Mouse (Mus musculus) left cerebral cortex, postnatal 14 days (tissue): Measurements from ENCODE around the gene Ccdc110. TPM values are rescaled to one million over a fixed set of nuclear protein-coding genes. Genes with fewer than 3 reads are reported as not detected.
A peak's percentile ranks its signal among the peaks of the same experiment; 100 is the strongest.

ENCODE experiments used
- DNase-seq, 2 experiments: peaks; one replicate each; pipeline ENCODE4 v3.0.0; 2021 to 2022; ENCODE audit warnings: low spot score in 2 of 2, mixed read lengths in 1 of 2
- intact Hi-C: fragments of 180-260 bp; cut with DNase I; formaldehyde crosslinking; loops from one replicate; pipeline ENCODE4 v1.15.1; 2025
- long read RNA-seq, 2 experiments: library from polyadenylated mRNA; stranded (forward); transcript quantifications; one replicate each; pipeline ENCODE4 v2.0.0; 2021
- total RNA-seq, 2 experiments: library from RNA; stranded (reverse); gene quantifications; 2 replicates each; pipeline ENCODE4 v1.2.3; 2021

Gene Ccdc110
- total RNA-seq, result 1 to 10 TPM; 1.4 to 1.9 TPM
- long read RNA-seq, experiment 1, partial matches to known transcripts, result 2 of 3 reads
- long read RNA-seq, experiment 1, other reads (novel, unspliced or antisense), result 1 of 3 reads
- long read RNA-seq, experiment 2, result 0 reads

GRCm38 (mm10) chr8:45934582-45935014 lies at the start of gene Ccdc110:
Ccdc110 (plus strand) TSS chr8:45934619.
- DNase-seq, result peak; percentile 97
- intact Hi-C loops, result loop anchor here (1.0 to 5.0 kb wide), 4 partner anchors 117 to 572 kb away; no protein-coding TSS in a partner anchor

DNA sequence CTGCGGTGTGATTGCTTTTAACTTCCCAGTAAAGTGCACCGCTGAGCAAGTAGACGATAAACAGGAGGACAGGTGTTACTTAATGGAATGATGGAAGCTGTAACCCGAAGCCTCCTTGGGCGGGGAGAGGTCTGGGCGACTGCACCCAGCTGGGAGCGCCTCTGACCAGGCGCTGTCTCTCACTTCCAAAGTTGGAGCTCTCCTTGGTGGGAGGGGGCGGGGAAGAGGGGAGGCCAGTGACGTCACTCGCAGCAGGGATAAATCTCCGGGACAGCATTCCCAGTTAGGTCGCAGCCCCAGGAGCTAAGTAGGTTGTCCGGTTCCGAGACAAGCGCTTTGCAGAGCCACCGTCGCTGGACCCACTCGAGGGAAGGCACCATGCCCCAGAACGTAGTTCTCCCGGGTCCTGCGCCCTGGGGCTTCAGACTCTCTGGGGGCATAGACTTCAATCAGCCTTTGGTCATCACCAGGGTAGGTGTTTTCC lies 49.2 kb upstream of the Ccdc110 start, which contains the start of gene Pdlim3:
Pdlim3 (plus strand) TSS at position 260 of the 484 bp plus-strand sequence.
- intact Hi-C loops, result no loop called here
- DNase-seq, result no peak

GRCm38 (mm10) chr8:45885775-45886174 lies 48.6 kb upstream of the Ccdc110 start:
- intact Hi-C loops, result no loop called here
- DNase-seq, result no peak

GRCm38 (mm10) chr8:45889737-45890136 lies 44.7 kb upstream of the Ccdc110 start:
- DNase-seq, result no peak
- intact Hi-C loops, result no loop called here

DNA sequence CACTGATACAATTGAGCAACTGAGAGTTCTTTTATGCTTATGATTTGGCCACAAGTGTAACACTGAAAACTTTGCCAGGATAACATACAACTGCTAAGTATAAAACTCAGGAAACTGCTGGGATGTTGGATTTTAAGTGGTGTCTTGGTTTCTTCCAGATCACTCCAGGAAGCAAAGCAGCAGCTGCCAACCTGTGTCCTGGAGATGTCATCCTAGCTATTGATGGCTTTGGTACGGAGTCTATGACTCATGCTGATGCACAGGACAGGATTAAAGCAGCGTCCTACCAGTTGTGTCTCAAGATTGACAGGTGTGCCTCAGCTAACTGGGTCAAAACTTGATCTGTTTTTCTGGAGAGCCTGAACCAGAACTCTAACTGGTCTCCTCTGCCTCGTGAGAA lies 37.8 kb upstream of the Ccdc110 start:
- no peak for DNase-seq
- intact Hi-C loops, result no loop called here

DNA sequence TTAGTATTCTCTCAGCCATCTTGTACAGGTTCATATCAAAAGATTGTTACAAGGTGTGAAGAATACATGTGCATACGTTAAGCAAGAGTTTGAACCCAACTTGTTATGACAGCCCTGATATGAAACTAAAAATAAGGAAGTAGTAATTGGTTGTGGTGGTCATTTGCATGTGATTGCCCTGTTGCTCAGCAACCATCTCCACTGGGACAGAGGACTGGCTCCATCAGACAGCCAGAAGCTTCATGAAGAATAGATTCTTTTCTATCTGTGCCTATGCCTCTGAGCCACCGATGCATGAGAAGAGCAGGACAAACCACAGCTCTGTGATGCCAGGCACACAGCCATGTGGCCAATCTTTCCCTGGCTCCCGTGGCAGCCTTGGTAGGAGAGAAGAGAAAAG lies 34.6 kb upstream of the Ccdc110 start:
- no peak for DNase-seq
- intact Hi-C loops, result no loop called here

GRCm38 (mm10) chr8:45901626-45902025 lies 32.8 kb upstream of the Ccdc110 start:
- DNase-seq, result no peak
- intact Hi-C loops, result no loop called here

- intact Hi-C loops, result no loop called here
- no peak for DNase-seq
These were observed 30.8 kb upstream of the Ccdc110 start for GRCm38 (mm10) chr8:45903659-45904058.

- intact Hi-C loops, result no loop called here
- DNase-seq, result no peak
These were observed 28.7 kb upstream of the Ccdc110 start for GRCm38 (mm10) chr8:45905591-45906250.

GRCm38 (mm10) chr8:45906251-45906619 lies 28.2 kb upstream of the Ccdc110 start:
- no peak for DNase-seq
- intact Hi-C loops, result no loop called here

DNA sequence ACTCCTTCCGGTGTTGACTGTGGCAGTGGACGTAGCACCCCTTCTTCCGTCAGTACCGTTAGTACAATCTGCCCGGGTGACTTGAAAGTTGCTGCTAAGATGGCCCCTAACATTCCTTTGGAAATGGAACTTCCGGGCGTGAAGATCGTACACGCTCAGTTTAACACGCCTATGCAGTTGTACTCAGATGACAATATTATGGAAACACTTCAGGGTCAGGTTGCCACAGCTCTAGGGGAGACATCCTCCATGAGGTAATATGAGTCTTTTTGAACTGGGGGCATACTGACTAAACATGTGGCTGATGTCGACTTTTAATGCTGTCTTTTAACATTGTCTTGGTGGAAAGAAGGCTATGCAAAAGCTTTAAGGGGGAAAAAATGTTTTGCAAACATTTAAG lies 20.7 kb upstream of the Ccdc110 start:
- no peak for DNase-seq
- intact Hi-C loops, result no loop called here

DNA sequence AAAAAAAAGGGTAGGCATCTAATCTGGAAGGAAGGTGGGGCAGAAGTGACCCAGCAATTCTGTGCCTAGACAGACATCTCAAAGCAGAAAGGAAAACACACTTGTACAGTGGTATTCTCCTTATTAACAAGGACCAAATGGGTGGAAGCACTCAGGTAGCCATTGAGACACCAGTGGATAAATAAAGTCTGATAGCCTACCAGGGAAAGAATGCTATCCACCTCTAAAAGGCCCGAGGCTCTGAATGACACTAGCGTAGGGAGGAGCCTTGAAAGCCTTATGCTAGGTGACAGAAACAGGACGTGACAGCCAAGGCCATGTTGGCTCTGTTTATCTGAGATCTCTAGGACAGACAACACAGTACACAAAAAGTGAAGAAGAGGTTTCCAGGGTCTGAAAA lies 17.9 kb upstream of the Ccdc110 start:
- intact Hi-C loops, result no loop called here
- DNase-seq, result no peak

- peak in 1 of 2 experiments; percentile 18 for DNase-seq
- intact Hi-C loops, result no loop called here
These were observed 17.3 kb upstream of the Ccdc110 start for GRCm38 (mm10) chr8:45917040-45917679.

- intact Hi-C loops, result no loop called here
- no peak for DNase-seq
These were observed 15.5 kb upstream of the Ccdc110 start for GRCm38 (mm10) chr8:45918891-45919290.

DNA sequence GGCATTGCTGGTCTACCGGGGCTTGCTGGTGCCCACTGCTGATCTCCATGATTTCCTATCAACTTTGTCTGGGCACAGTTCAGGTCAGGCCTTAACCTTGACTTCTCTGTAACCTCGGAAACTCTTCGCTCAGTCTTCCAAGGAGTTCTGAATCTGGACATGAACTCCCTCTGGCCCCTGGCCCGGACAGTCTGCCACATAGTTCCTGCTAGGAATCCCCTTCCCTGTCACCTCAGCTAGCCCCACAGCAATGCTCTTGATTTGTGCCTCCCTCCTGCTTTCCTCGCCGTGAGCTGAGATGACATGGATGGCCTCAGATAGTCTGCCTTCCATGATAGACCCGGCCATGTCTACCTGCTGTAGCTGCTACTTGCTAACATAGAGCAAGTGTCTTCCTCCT lies 14.0 kb upstream of the Ccdc110 start:
- DNase-seq, result no peak
- intact Hi-C loops, result no loop called here

DNA sequence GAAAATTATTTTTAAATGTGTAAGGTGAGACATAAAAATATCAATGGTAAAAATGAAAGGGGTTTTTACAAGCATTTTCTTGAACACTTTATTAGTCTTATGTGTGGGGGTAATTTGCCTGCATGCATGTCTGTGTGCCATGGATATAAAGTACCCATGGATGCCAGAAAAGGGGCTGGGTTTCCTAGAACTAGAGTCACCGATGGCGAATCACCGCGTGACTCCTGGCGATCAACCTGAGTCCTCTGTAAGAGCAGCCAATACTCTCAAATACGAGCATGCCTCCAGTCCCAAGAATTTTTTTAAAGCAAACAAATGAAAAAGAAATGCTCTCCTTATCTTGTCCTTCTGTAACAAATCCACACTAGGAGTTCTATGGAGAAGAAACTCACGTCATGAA lies 12.3 kb upstream of the Ccdc110 start:
- DNase-seq, result no peak
- intact Hi-C loops, result no loop called here

DNA sequence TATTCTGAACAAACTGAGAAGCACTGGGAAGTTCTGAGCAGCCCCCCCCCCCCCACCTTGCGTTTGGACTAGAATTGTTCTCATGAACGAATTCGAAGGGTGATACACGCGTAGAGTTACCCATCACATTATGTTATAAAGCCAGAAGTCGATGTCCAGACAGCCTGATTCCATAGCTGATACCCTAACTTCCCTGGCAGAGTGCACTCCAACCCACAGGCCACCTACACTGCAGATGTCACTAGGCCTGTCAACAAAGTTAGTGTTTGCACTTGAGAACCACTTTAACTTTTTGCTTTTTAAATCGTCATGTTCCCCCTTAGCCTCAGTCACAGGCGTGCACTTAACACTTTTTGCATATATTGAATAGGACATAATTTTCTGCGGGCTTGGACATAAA lies 2.6 kb downstream of the Ccdc110 start:
- intact Hi-C loops, result no loop called here
- no peak for DNase-seq

GRCm38 (mm10) chr8:45946283-45946682 lies 11.9 kb downstream of the Ccdc110 start:
- intact Hi-C loops, result no loop called here

GRCm38 (mm10) chr8:45950622-45951021 lies 16.2 kb downstream of the Ccdc110 start:
- intact Hi-C loops, result no loop called here
- DNase-seq, result no peak

More at GRCm38 (mm10) chr8:45946283-45946682, 11.9 kb downstream of the Ccdc110 start:
- DNase-seq, result no peak

GRCm38 (mm10) chr8:45970894-45971293 lies 36.5 kb downstream of the Ccdc110 start:
- no peak for DNase-seq
- intact Hi-C loops, result no loop called here

DNA sequence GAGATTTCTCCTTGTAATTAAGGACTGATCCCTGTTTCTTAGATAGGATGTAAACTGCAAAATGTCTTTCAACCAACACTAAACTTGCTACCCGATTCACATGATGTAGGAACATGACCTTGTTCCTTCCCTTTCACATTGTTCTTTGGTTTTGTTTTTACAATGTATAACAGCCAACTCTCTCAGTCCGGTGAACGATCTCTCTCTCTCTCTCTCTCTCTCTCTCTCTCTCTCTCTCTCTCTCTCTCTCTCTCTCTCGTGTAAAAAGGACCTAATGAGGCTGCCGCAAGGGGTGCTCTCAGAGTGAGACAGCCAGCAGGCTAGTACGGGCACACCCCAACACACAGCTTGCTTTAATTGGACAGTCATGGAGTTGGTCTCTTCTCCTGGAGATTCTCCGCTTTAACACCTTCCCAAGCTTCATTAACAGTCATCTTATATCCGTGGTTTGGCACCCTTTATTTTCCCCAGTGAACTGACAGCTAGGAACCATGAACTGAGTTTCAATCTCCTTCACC lies 39.6 kb downstream of the Ccdc110 start:
- intact Hi-C loops, result no loop called here
- DNase-seq, result no peak
